Mouse (Mus musculus) lung, embryonic 14.5 days (tissue): ENCODE data around the gene Sorbs1. TPM values are rescaled to one million over a fixed set of nuclear protein-coding genes. Genes with fewer than 3 reads are reported as not detected.

Source experiments
- ATAC-seq: fragments of 200-750 bp; cut with Nextera tagmentation; 2 replicates; pipeline ENCODE4 v1.8.0; 2017; ENCODE audit warnings: mild to moderate bottlenecking, moderate TSS enrichment, moderate library complexity; ENCODE audit not compliant: insufficient read depth
- DNase-seq: peaks from one replicate; pipeline ENCODE4 v3.0.0-alpha.2; 2015
- H3K27ac ChIP-seq: fragments of 300-500 bp; sonication (generic); 2 replicates; pipeline ENCODE4 v1.5.1; 2014; ENCODE audit warnings: low read depth, mild to moderate bottlenecking, moderate library complexity
- H3K27me3 ChIP-seq: fragments of 300-500 bp; sonication (generic); 2 replicates; pipeline ENCODE4 v1.6.1; 2014; ENCODE audit warnings: low read length, control low read depth; ENCODE audit not compliant: insufficient read depth
- H3K36me3 ChIP-seq: fragments of 300-500 bp; sonication (generic); 2 replicates; pipeline ENCODE4 v1.6.1; 2014; ENCODE audit warnings: control low read depth; ENCODE audit not compliant: insufficient read depth
- H3K4me1 ChIP-seq: fragments of 300-500 bp; sonication (generic); 2 replicates; pipeline ENCODE4 v1.6.1; 2014; ENCODE audit warnings: antibody characterized with exemption, control low read depth; ENCODE audit not compliant: insufficient read depth
- H3K4me2 ChIP-seq: fragments of 300-500 bp; sonication (generic); 2 replicates; pipeline ENCODE4 v1.6.1; 2014; ENCODE audit warnings: mild to moderate bottlenecking
- H3K4me3 ChIP-seq: fragments of 300-500 bp; sonication (generic); 2 replicates; pipeline ENCODE4 v1.5.1; 2014; ENCODE audit warnings: low read depth, low read length
- H3K9ac ChIP-seq: fragments of 300-500 bp; sonication (generic); 2 replicates; pipeline ENCODE4 v1.6.1; 2014
- H3K9me3 ChIP-seq: fragments of 300-500 bp; sonication (generic); 2 replicates; pipeline ENCODE4 v1.6.1; 2016; ENCODE audit warnings: low read depth, low read length, control low read depth
- CTCF ChIP-seq: IDR thresholded peaks from 2 replicates; pipeline ENCODE4 v1.5.1; 2016; ENCODE audit warnings: antibody characterized with exemption, low read depth
- WGBS: fragments of 180-500 bp; shearing (Covaris S2); extraction: QIAGEN DNeasy Blood & Tissue Kit; methylation state at CpG from one replicate; pipeline ENCODE4 v1.1.7; 2014; 5-methylcytosine and 5-hydroxymethylcytosine counted together
- polyA plus RNA-seq: library from polyadenylated mRNA; unstranded; fragments of >200 nt; fragmentation: Nextera tagmentation; extraction: Ambion mirVana; gene quantifications from 2 replicates; pipeline ENCODE4 v1.2.1, GENCODE M21; 2014

The Sorbs1 gene
- polyA plus RNA-seq, 1 experiment from 2014 or later = 46.6 TPM

GRCm38 (mm10) chr19:40496071-40496470, 17.5 kb downstream of the Sorbs1 start:
- H3K27me3 ChIP-seq = no peaks in the 10 kb centered on the region
- DNase-seq (no peak), ATAC-seq (no peak)
- no peak overlapping the region for H3K4me3 ChIP-seq
- no peak for TF ChIP-seq CTCF
- H3K27ac ChIP-seq = no peak overlapping the region
- H3K9me3 ChIP-seq = no peaks in the 10 kb centered on the region
- H3K36me3 ChIP-seq = no peaks in the 10 kb centered on the region
- H3K4me2 ChIP-seq = no peak overlapping the region
- H3K9ac ChIP-seq = no peak overlapping the region
- WGBS = 71% methylated on average over 4 of the region's 4 CpGs
- 0 out of 2 replicates have a peak, but pooled peaks cover 2% of the 10 kb centered on the region for H3K4me1 ChIP-seq

DNA sequence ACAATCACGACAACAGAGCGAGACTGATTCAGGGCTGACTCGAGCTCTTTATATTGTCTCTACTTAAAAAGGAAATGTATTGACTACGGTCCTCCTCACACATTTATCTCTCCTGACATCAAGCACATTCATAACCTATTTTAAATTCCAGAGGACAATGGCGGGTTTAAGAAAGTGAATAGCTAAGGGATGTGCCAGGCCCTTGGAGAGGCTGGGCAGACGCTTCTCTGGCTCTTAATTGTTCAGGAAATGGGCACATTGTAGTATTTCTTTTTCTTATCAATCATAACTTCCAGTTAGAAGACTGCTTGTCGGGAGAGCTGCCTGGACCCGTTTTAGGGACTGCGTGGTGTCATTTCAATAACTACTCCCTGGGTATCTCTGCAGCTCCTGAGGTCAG, 20.7 kb downstream of the Sorbs1 start:
- no peak overlapping the region for H3K4me2 ChIP-seq
- TF ChIP-seq CTCF = no peak
- ATAC-seq = no peak
- no peaks in the 10 kb centered on the region for H3K27me3 ChIP-seq
- H3K27ac ChIP-seq = no peak overlapping the region; the same call in 1 of the 2 replicates
- 53% methylated on average over 9 of the region's 9 CpGs for WGBS
- peaks cover 21% of the 10 kb centered on the region for H3K4me1 ChIP-seq
- H3K9ac ChIP-seq = no peak overlapping the region
- no peak overlapping the region for H3K4me3 ChIP-seq
- DNase-seq = no peak
- H3K36me3 ChIP-seq = no peaks in the 10 kb centered on the region
- no peaks in the 10 kb centered on the region for H3K9me3 ChIP-seq

- Histone ChIP-seq H3K9ac (no peak overlapping the region), H3K4me1 (peaks cover 34% of the 10 kb centered on the region), H3K27ac (no peak overlapping the region; the same call in 1 of the 2 replicates), H3K27me3 (no peaks in the 10 kb centered on the region), H3K4me3 (no peak overlapping the region), H3K4me2 (no peak overlapping the region), H3K36me3 (no peaks in the 10 kb centered on the region), H3K9me3 (no peaks in the 10 kb centered on the region)
- no peak for ATAC-seq
- 83% methylated on average over 2 of the region's 2 CpGs for WGBS
- no peak for TF ChIP-seq CTCF
- no peak for DNase-seq
Measured at GRCm38 (mm10) chr19:40491442-40491841, 22.1 kb downstream of the Sorbs1 start.

- Histone ChIP-seq H3K9ac (no peak overlapping the region), H3K4me2 (no peak overlapping the region), H3K27ac (peak overlapping the region; percentile 38; the same call in 1 of the 2 replicates), H3K36me3 (no peaks in the 10 kb centered on the region), H3K27me3 (no peaks in the 10 kb centered on the region), H3K4me1 (peaks cover 34% of the 10 kb centered on the region), H3K4me3 (no peak overlapping the region), H3K9me3 (no peaks in the 10 kb centered on the region)
- ATAC-seq = peak; percentile 38; the same call in 1 of the 2 replicates
- DNase-seq = peak; percentile 76
- 40% methylated on average over 8 of the region's 8 CpGs for whole genome bisulfite sequencing
- peak; percentile 31; the same call in 1 of the 2 replicates for TF ChIP-seq CTCF
Measured at GRCm38 (mm10) chr19:40490765-40491164, 22.8 kb downstream of the Sorbs1 start.

- Histone ChIP-seq H3K4me3 (no peak overlapping the region), H3K27ac (no peak overlapping the region), H3K27me3 (no peaks in the 10 kb centered on the region), H3K9ac (no peak overlapping the region), H3K9me3 (no peaks in the 10 kb centered on the region), H3K4me1 (peaks cover 34% of the 10 kb centered on the region), H3K4me2 (no peak overlapping the region), H3K36me3 (no peaks in the 10 kb centered on the region)
- no peak for TF ChIP-seq CTCF
- DNase-seq = no peak
- ATAC-seq = no peak
- 65% methylated on average over 6 of the region's 6 CpGs for WGBS
Measured at GRCm38 (mm10) chr19:40489633-40490032, 23.9 kb downstream of the Sorbs1 start.

- WGBS = 56% methylated on average over 8 of the region's 8 CpGs
- Histone ChIP-seq H3K9me3 (no peaks in the 10 kb centered on the region), H3K27me3 (no peaks in the 10 kb centered on the region), H3K9ac (no peak overlapping the region), H3K4me3 (no peak overlapping the region), H3K4me2 (0 out of 2 replicates have a peak overlapping the region, but pooled peaks have one; percentile 21), H3K4me1 (peaks cover 34% of the 10 kb centered on the region), H3K36me3 (no peaks in the 10 kb centered on the region; the same call in 1 of the 2 replicates), H3K27ac (peak overlapping the region; percentile 58; the same call in 1 of the 2 replicates)
- no peak for TF ChIP-seq CTCF
- ATAC-seq (no peak; the same call in 1 of the 2 replicates), DNase-seq (peak; percentile 50)
Measured at GRCm38 (mm10) chr19:40488853-40489454, 24.6 kb downstream of the Sorbs1 start.

- peak overlapping the region; percentile 69 for H3K27ac ChIP-seq
Measured at GRCm38 (mm10) chr19:40487561-40487960, 26.0 kb downstream of the Sorbs1 start.

More at GRCm38 (mm10) chr19:40487561-40487960, 26.0 kb downstream of the Sorbs1 start:
- ATAC-seq (peak; percentile 53), DNase-seq (peak; percentile 70)
- 27% methylated on average over 11 of the region's 11 CpGs for WGBS
- Histone ChIP-seq H3K36me3 (no peaks in the 10 kb centered on the region; the same call in 1 of the 2 replicates), H3K9ac (no peak overlapping the region), H3K27me3 (no peaks in the 10 kb centered on the region), H3K4me3 (no peak overlapping the region), H3K9me3 (no peaks in the 10 kb centered on the region), H3K4me2 (peak overlapping the region; percentile 44), H3K4me1 (peaks cover 34% of the 10 kb centered on the region)
- no peak for TF ChIP-seq CTCF
